Mouse (Mus musculus): Measurements from ENCODE around the gene Cenpj. TPM values are rescaled to one million over a fixed set of nuclear protein-coding genes. Genes with fewer than 3 reads are reported as not detected.

The Cenpj gene
- polyA plus RNA-seq (2012; rRNA removed; ENCODE audit: low replicate concordance) = 1.2 and 1.7 TPM in 2 replicates

GRCm38 (mm10) chr14:56575416-56575815 is at the start of gene Cenpj, which contains the start of gene Parp4:
Gene Cenpj, minus strand, starts transcription at chr14:56575425.
Gene Parp4, plus strand, starts transcription at chr14:56575619.

Other genes starting within 250 kb of the Cenpj start
- gene Atp12a, start 210.4 kb downstream of the Cenpj start, polyA plus RNA-seq (2012; rRNA removed; ENCODE audit: low replicate concordance) = 0.75 TPM in 1 of 2 replicates, not detected in the other
- not detected in 2 replicates for gene Rnf17, start 172.8 kb downstream of the Cenpj start, polyA plus RNA-seq (2012; rRNA removed; ENCODE audit: low replicate concordance)
- gene Parp4, start 194 bp upstream of the Cenpj start, polyA plus RNA-seq (2012; rRNA removed; ENCODE audit: low replicate concordance) = 3.1 and 3.8 TPM in 2 replicates
- gene Mphosph8, start 92.8 kb upstream of the Cenpj start, polyA plus RNA-seq (2012; rRNA removed; ENCODE audit: low replicate concordance) = 0.13 and 0.70 TPM in 2 replicates
- gene Pspc1, start 202.9 kb upstream of the Cenpj start, polyA plus RNA-seq (2012; rRNA removed; ENCODE audit: low replicate concordance) = 2.1 and 2.2 TPM in 2 replicates
- gene Zmym5, start 236.3 kb upstream of the Cenpj start, polyA plus RNA-seq (2012; rRNA removed; ENCODE audit: low replicate concordance) = 0.63 and 1.1 TPM in 2 replicates

Measured in duodenum, adult 2 months (tissue).